Mouse (Mus musculus) intestine, embryonic 16.5 days (tissue): ENCODE measurements around the gene Atp6v0a4. TPM values are rescaled to one million over a fixed set of nuclear protein-coding genes. Genes with fewer than 3 reads are reported as not detected.

Experiments
- ATAC-seq: fragments of 200-750 bp; cut with Nextera tagmentation; 2 replicates; pipeline ENCODE4 v1.8.0; 2017; ENCODE audit warnings: moderate TSS enrichment, moderate library complexity
- H3K27ac ChIP-seq: fragments of 300-500 bp; sonication (generic); 2 replicates; pipeline ENCODE4 v1.5.1; 2014; ENCODE audit warnings: mild to moderate bottlenecking, low read length
- H3K27me3 ChIP-seq: fragments of 300-500 bp; sonication (generic); replicated peaks from 2 replicates; pipeline ENCODE4 v1.6.1; 2014; ENCODE audit warnings: low read length, control low read depth, mixed read lengths; ENCODE audit not compliant: control insufficient read depth, insufficient read depth
- H3K36me3 ChIP-seq: fragments of 300-500 bp; sonication (generic); 2 replicates; pipeline ENCODE4 v1.6.1; 2014; ENCODE audit warnings: low read length, control low read depth; ENCODE audit not compliant: control insufficient read depth, insufficient read depth
- H3K4me1 ChIP-seq: fragments of 300-500 bp; sonication (generic); 2 replicates; pipeline ENCODE4 v1.6.1; 2014; ENCODE audit warnings: low read length, control low read depth, mixed read lengths; ENCODE audit not compliant: control insufficient read depth, insufficient read depth
- H3K4me2 ChIP-seq: fragments of 300-500 bp; sonication (generic); 2 replicates; pipeline ENCODE4 v1.6.1; 2014; ENCODE audit warnings: low read depth, low read length, control low read depth
- H3K4me3 ChIP-seq: fragments of 300-500 bp; sonication (generic); 2 replicates; pipeline ENCODE4 v1.5.1; 2014; ENCODE audit warnings: mild to moderate bottlenecking, low read length
- H3K9ac ChIP-seq: fragments of 300-500 bp; sonication (generic); 2 replicates; pipeline ENCODE4 v1.6.1; 2014; ENCODE audit warnings: low read depth, low read length
- H3K9me3 ChIP-seq: fragments of 300-500 bp; sonication (generic); 2 replicates; pipeline ENCODE4 v1.6.1; 2016; ENCODE audit warnings: low read length, control low read depth; ENCODE audit not compliant: control insufficient read depth
- WGBS: fragments of 180-500 bp; shearing (Covaris S2); extraction: QIAGEN DNeasy Blood & Tissue Kit; methylation state at CpG from one replicate; pipeline ENCODE4 v1.1.7; 2014; 5-methylcytosine and 5-hydroxymethylcytosine counted together
- polyA plus RNA-seq: library from polyadenylated mRNA; unstranded; fragments of >200 nt; fragmentation: Nextera tagmentation; extraction: Ambion mirVana; gene quantifications from 2 replicates; pipeline ENCODE4 v1.2.1, GENCODE M21; 2015

Atp6v0a4 gene
- polyA plus RNA-seq, 1 experiment from 2014 or later = 5.4 TPM

- H3K4me1 ChIP-seq = no peaks in the 10 kb centered on the region
- ATAC-seq = no peak; the same call in 1 of the 2 replicates
- no peak overlapping the region for H3K9ac ChIP-seq
- H3K9me3 ChIP-seq = no peaks in the 10 kb centered on the region
- H3K4me2 ChIP-seq = no peak overlapping the region
- H3K36me3 ChIP-seq = no peaks in the 10 kb centered on the region
- no peaks in the 10 kb centered on the region for H3K27me3 ChIP-seq
- 69% methylated on average over 11 of the region's 11 CpGs for WGBS
- no peak overlapping the region for H3K4me3 ChIP-seq
- H3K27ac ChIP-seq = no peak overlapping the region
These were observed 27.9 kb upstream of the Atp6v0a4 start for GRCm38 (mm10) chr6:38152305-38152704.

- Histone ChIP-seq H3K36me3 (no peaks in the 10 kb centered on the region), H3K4me3 (no peak overlapping the region), H3K9ac (no peak overlapping the region), H3K4me2 (no peak overlapping the region), H3K27ac (no peak overlapping the region), H3K4me1 (0 out of 2 replicates have a peak, but pooled peaks cover 3% of the 10 kb centered on the region), H3K27me3 (no peaks in the 10 kb centered on the region), H3K9me3 (no peaks in the 10 kb centered on the region)
- no peak for ATAC-seq
- WGBS = 88% methylated on average over 19 of the region's 19 CpGs
These were observed 25.1 kb upstream of the Atp6v0a4 start for GRCm38 (mm10) chr6:38149483-38149882.

GRCm38 (mm10) chr6:38148626-38149025 lies 24.2 kb upstream of the Atp6v0a4 start:
- no peaks in the 10 kb centered on the region for H3K27me3 ChIP-seq
- peaks cover 10% of the 10 kb centered on the region; the same call in 1 of the 2 replicates for H3K4me1 ChIP-seq
- no peak for ATAC-seq
- 93% methylated on average over 10 of the region's 10 CpGs for WGBS
- H3K27ac ChIP-seq = no peak overlapping the region
- H3K4me3 ChIP-seq = no peak overlapping the region
- no peaks in the 10 kb centered on the region for H3K9me3 ChIP-seq
- no peak overlapping the region for H3K4me2 ChIP-seq
- no peaks in the 10 kb centered on the region for H3K36me3 ChIP-seq
- H3K9ac ChIP-seq = no peak overlapping the region

GRCm38 (mm10) chr6:38147301-38147700 lies 22.9 kb upstream of the Atp6v0a4 start:
- Histone ChIP-seq H3K36me3 (no peaks in the 10 kb centered on the region), H3K9ac (no peak overlapping the region), H3K27ac (no peak overlapping the region), H3K4me2 (no peak overlapping the region), H3K9me3 (no peaks in the 10 kb centered on the region), H3K27me3 (no peaks in the 10 kb centered on the region), H3K4me1 (peaks cover 12% of the 10 kb centered on the region; the same call in 1 of the 2 replicates), H3K4me3 (no peak overlapping the region)
- WGBS = 84% methylated on average over 5 of the region's 5 CpGs
- ATAC-seq = no peak

GRCm38 (mm10) chr6:38145463-38146065 lies 21.2 kb upstream of the Atp6v0a4 start:
- Histone ChIP-seq H3K4me3 (no peak overlapping the region), H3K9ac (no peak overlapping the region), H3K36me3 (no peaks in the 10 kb centered on the region), H3K4me2 (no peak overlapping the region), H3K9me3 (no peaks in the 10 kb centered on the region), H3K27ac (0 out of 2 replicates have a peak overlapping the region, but pooled peaks have one; percentile 16), H3K27me3 (no peaks in the 10 kb centered on the region), H3K4me1 (peaks cover 12% of the 10 kb centered on the region; the same call in 1 of the 2 replicates)
- no peak for ATAC-seq
- 66% methylated on average over 8 of the region's 8 CpGs for WGBS

- Histone ChIP-seq H3K27me3 (no peaks in the 10 kb centered on the region), H3K36me3 (no peaks in the 10 kb centered on the region), H3K9me3 (no peaks in the 10 kb centered on the region), H3K27ac (no peak overlapping the region), H3K4me1 (peaks cover 12% of the 10 kb centered on the region; the same call in 1 of the 2 replicates), H3K9ac (no peak overlapping the region), H3K4me3 (no peak overlapping the region), H3K4me2 (no peak overlapping the region)
- WGBS = 33% methylated on average over 9 of the region's 9 CpGs
- ATAC-seq = peak; percentile 70
These were observed 20.0 kb upstream of the Atp6v0a4 start for GRCm38 (mm10) chr6:38144161-38144998.

- Histone ChIP-seq H3K9me3 (no peaks in the 10 kb centered on the region), H3K9ac (no peak overlapping the region), H3K27me3 (no peaks in the 10 kb centered on the region), H3K4me1 (peaks cover 12% of the 10 kb centered on the region; the same call in 1 of the 2 replicates), H3K36me3 (no peaks in the 10 kb centered on the region), H3K4me3 (no peak overlapping the region), H3K27ac (no peak overlapping the region), H3K4me2 (no peak overlapping the region)
- ATAC-seq = no peak
- 90% methylated on average over 9 of the region's 9 CpGs for WGBS
These were observed 16.0 kb upstream of the Atp6v0a4 start for GRCm38 (mm10) chr6:38140402-38140801.

GRCm38 (mm10) chr6:38139086-38139485 lies 14.7 kb upstream of the Atp6v0a4 start:
- Histone ChIP-seq H3K27ac (no peak overlapping the region), H3K9me3 (no peaks in the 10 kb centered on the region), H3K4me2 (no peak overlapping the region), H3K9ac (no peak overlapping the region), H3K27me3 (no peaks in the 10 kb centered on the region), H3K4me3 (no peak overlapping the region), H3K4me1 (peaks cover 5% of the 10 kb centered on the region; the same call in 1 of the 2 replicates), H3K36me3 (no peaks in the 10 kb centered on the region)
- no peak for ATAC-seq
- WGBS = 85% methylated on average over 3 of the region's 3 CpGs

GRCm38 (mm10) chr6:38134806-38135559 lies 10.6 kb upstream of the Atp6v0a4 start:
- Histone ChIP-seq H3K36me3 (peaks cover 2% of the 10 kb centered on the region; the same call in 1 of the 2 replicates), H3K4me1 (no peaks in the 10 kb centered on the region), H3K27me3 (no peaks in the 10 kb centered on the region), H3K9ac (no peak overlapping the region), H3K27ac (no peak overlapping the region), H3K9me3 (no peaks in the 10 kb centered on the region), H3K4me3 (no peak overlapping the region), H3K4me2 (no peak overlapping the region)
- ATAC-seq = no peak
- 84% methylated on average over 8 of the region's 8 CpGs for WGBS
